19 mouse cellular contexts compared by ENCODE assay signal in the genomic region with DNA sequence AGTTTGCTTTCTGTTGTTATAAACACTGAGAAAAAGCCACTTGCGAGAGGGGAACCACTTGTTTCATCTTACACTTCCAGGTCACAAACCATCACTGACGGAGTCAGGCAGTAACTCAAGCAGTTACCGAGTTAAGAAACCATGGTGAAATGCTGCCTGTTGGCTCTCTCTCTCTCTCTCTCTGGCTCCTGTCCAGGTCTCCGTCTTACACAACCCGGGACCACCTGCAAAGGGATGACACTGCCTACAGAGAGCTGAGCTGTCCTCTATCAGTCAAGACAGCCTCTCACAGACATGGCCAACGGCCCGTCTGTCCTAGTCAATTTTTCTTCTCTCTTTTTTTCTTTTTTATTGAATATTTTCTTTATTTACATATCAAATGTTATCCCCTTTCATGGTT. TPM values are rescaled to one million over a fixed set of nuclear protein-coding genes. Genes with fewer than 3 reads are reported as not detected.
DNase-seq lines count a peak whose midpoint lies in the region; ATAC-seq lines count a peak whose summit lies in the region.
"Had no signal": no experiment of that assay in that cellular context is flagged by ENCODE, and none has a peak within 500 bp of the region (broad histone marks: within the 10 kb centered on the region; RNA-seq: fewer than 3 reads in every experiment).

No protein-coding gene starts in this region.

- DNase-seq in adrenal gland, adult 2 months = peak; percentile 46
- no peak for DNase-seq in adrenal gland, adult 18-20 months (ENCODE audit: low spot score in 2 of 2)
- DNase-seq in heart, embryonic 10.5 days (ENCODE audit: low spot score) = no peak
- no peak for DNase-seq in heart, postnatal 4 days
- DNase-seq in lung, postnatal 10 days = no peak
- DNase-seq: cerebellum, adult 11-12 months; heart, adult 11 months; lung, postnatal 14 days had no signal

- no peaks in the 10 kb centered on the region for H3K27me3 ChIP-seq in heart, embryonic 10.5 days (ENCODE audit: insufficient read depth, poor library complexity, severe bottlenecking)
- no peaks in the 10 kb centered on the region for H3K27me3 ChIP-seq in lung, embryonic 16.5 days (ENCODE audit: control insufficient read depth, insufficient read depth, low read depth, low read length)
- no peaks in the 10 kb centered on the region for H3K27me3 ChIP-seq in embryonic facial prominence, embryonic 13.5 days
- H3K27me3 ChIP-seq: CH12.LX; heart, embryonic 15.5 days; liver, embryonic 12.5 days had no signal

- H3K4me3 ChIP-seq in heart, embryonic 10.5 days = no peak overlapping the region
- H3K4me3 ChIP-seq in lung, embryonic 16.5 days (ENCODE audit: low read length) = no peak overlapping the region
- no peak overlapping the region for H3K4me3 ChIP-seq in embryonic facial prominence, embryonic 13.5 days
- H3K4me3 ChIP-seq: heart, embryonic 15.5 days; liver, embryonic 12.5 days had no signal

- 0 out of 2 replicates have a peak overlapping the region, but pooled peaks have one; percentile 22 for H3K27ac ChIP-seq in heart, embryonic 10.5 days
- no peak overlapping the region for H3K27ac ChIP-seq in lung, embryonic 16.5 days (ENCODE audit: low read length)
- no peak overlapping the region for H3K27ac ChIP-seq in embryonic facial prominence, embryonic 13.5 days
- H3K27ac ChIP-seq: kidney, postnatal 0 days; liver, embryonic 12.5 days had no signal

- no peak overlapping the region for H3K4me2 ChIP-seq in lung, embryonic 16.5 days (ENCODE audit: low read depth, low read length)
- no peak overlapping the region for H3K4me2 ChIP-seq in embryonic facial prominence, embryonic 13.5 days
- H3K4me2 ChIP-seq: heart, embryonic 15.5 days; liver, embryonic 12.5 days had no signal

- H3K9me3 ChIP-seq in heart, embryonic 10.5 days = no peaks in the 10 kb centered on the region
- H3K9me3 ChIP-seq in lung, embryonic 16.5 days (ENCODE audit: control insufficient read depth, low read length) = no peaks in the 10 kb centered on the region
- H3K9me3 ChIP-seq in embryonic facial prominence, embryonic 13.5 days = no peaks in the 10 kb centered on the region
- H3K9me3 ChIP-seq: heart, embryonic 15.5 days; liver, embryonic 12.5 days had no signal

- peak; percentile 56; the same call in 1 of the 2 replicates for ATAC-seq in lung, embryonic 16.5 days (ENCODE audit: low read depth)
- 0 out of 2 replicates have a peak, but pooled peaks have one; percentile 43 for ATAC-seq in embryonic facial prominence, embryonic 13.5 days (ENCODE audit: insufficient number of reproducible peaks, insufficient read depth, low FRiP score, low TSS enrichment, low read depth)
- ATAC-seq in erythroblast, adult 5-6 weeks (replicated peaks; ENCODE audit: low FRiP score, poor library complexity, severe bottlenecking) = no peak
- ATAC-seq: forebrain, embryonic 14.5 days; liver, embryonic 12.5 days had no signal

- H3K4me1 ChIP-seq in heart, embryonic 10.5 days = peaks cover 3% of the 10 kb centered on the region; the same call in 1 of the 2 replicates
- no peaks in the 10 kb centered on the region for H3K4me1 ChIP-seq in lung, embryonic 16.5 days (replicated peaks; ENCODE audit: control insufficient read depth, insufficient read depth, low read length)
- 0 out of 2 replicates have a peak, but pooled peaks cover 2% of the 10 kb centered on the region for H3K4me1 ChIP-seq in embryonic facial prominence, embryonic 13.5 days
- H3K4me1 ChIP-seq: liver, embryonic 12.5 days had no signal

- 81% methylated on average over 7 of the region's 7 CpGs for WGBS in heart, embryonic 10.5 days
- WGBS in lung, embryonic 16.5 days = 46% methylated on average over 7 of the region's 7 CpGs
- WGBS in embryonic facial prominence, embryonic 13.5 days = 70% methylated on average over 7 of the region's 7 CpGs

- H3K9ac ChIP-seq in lung, embryonic 16.5 days (ENCODE audit: low read length) = no peak overlapping the region
- no peak overlapping the region for H3K9ac ChIP-seq in embryonic facial prominence, embryonic 13.5 days
- H3K9ac ChIP-seq: heart, embryonic 15.5 days; liver, embryonic 12.5 days had no signal

- H3K36me3 ChIP-seq in heart, embryonic 10.5 days = no peaks in the 10 kb centered on the region
- H3K36me3 ChIP-seq in lung, embryonic 16.5 days (ENCODE audit: control insufficient read depth, insufficient read depth, low read length) = no peaks in the 10 kb centered on the region
- H3K36me3 ChIP-seq in embryonic facial prominence, embryonic 13.5 days = no peaks in the 10 kb centered on the region
- H3K36me3 ChIP-seq: heart, embryonic 15.5 days; liver, embryonic 12.5 days had no signal

RNA-seq across cellular contexts. Expression of gene 1110002E22Rik, which starts 21.5 kb away (rescaled TPM):
- total RNA-seq in adrenal gland, adult 2 months (2021) = under 1 TPM in 1 of 2 experiments, not detected in 1; 0.06 TPM
- 0.01 TPM in 1 of 2 replicates, not detected in the other for polyA plus RNA-seq in adrenal gland, adult 2 months (2012; rRNA removed)
- under 1 TPM; 0.07 to 0.10 TPM for total RNA-seq in adrenal gland, adult 18-20 months (2021)
- 3.2 and 6.8 TPM in 2 replicates for polyA plus RNA-seq in heart, embryonic 10.5 days (2016; fragmentation: Nextera tagmentation; extraction: Ambion mirVana)
- total RNA-seq in heart, postnatal 4 days (2021) = 10 to 100 TPM; 56.0 to 60.4 TPM
- 0.65 and 0.88 TPM in 2 replicates for polyA plus RNA-seq in lung, embryonic 16.5 days (2015; fragmentation: Nextera tagmentation; extraction: Ambion mirVana)
- polyA plus RNA-seq in embryonic facial prominence, embryonic 13.5 days (2015; fragmentation: Nextera tagmentation; extraction: Ambion mirVana) = 0.40 and 0.41 TPM in 2 replicates
- not detected in 2 replicates for total RNA-seq in erythroblast, adult 5-6 weeks (2015; ENCODE audit: low replicate concordance)
- not detected in 2 replicates for total RNA-seq in erythroblast, adult 5-6 weeks (2017; ENCODE audit: low replicate concordance)

RNA-seq across cellular contexts. Expression of gene Gm5105, which starts 23.9 kb away (rescaled TPM):
- not detected for total RNA-seq in adrenal gland, adult 2 months (2021)
- not detected in 2 replicates for polyA plus RNA-seq in adrenal gland, adult 2 months (2012; rRNA removed)
- total RNA-seq in adrenal gland, adult 18-20 months (2021) = not detected
- polyA plus RNA-seq in heart, embryonic 10.5 days (2016; fragmentation: Nextera tagmentation; extraction: Ambion mirVana) = 0.20 TPM in 1 of 2 replicates, not detected in the other
- 1 to 10 TPM in 1 of 2 experiments, under 1 TPM in 1; 0.48 to 1.0 TPM for total RNA-seq in heart, postnatal 4 days (2021)
- 0.11 TPM in 1 of 2 replicates, not detected in the other for polyA plus RNA-seq in lung, embryonic 16.5 days (2015; fragmentation: Nextera tagmentation; extraction: Ambion mirVana)
- polyA plus RNA-seq in embryonic facial prominence, embryonic 13.5 days (2015; fragmentation: Nextera tagmentation; extraction: Ambion mirVana) = 0.40 TPM in 1 of 2 replicates, not detected in the other
- not detected in 2 replicates for total RNA-seq in erythroblast, adult 5-6 weeks (2015; ENCODE audit: low replicate concordance)
- not detected in 2 replicates for total RNA-seq in erythroblast, adult 5-6 weeks (2017; ENCODE audit: low replicate concordance)
- total RNA-seq: neutrophil, adult 5-6 weeks had no signal
- polyA plus RNA-seq: forebrain, embryonic 14.5 days; hindbrain, embryonic 11.5 days; limb, embryonic 11.5 days; liver, embryonic 12.5 days had no signal

Comparison
In these comparisons a context has a peak if more than half of its experiments do, and no peak if none do; other contexts are left out.
1. RNA of gene 1110002E22Rik, which starts 21.5 kb away (total RNA-seq): 56.0 to 60.4 TPM in heart, postnatal 4 days; 0.07 to 0.10 TPM in adrenal gland, adult 18-20 months, 0.06 TPM in adrenal gland, adult 2 months and not detected in erythroblast, adult 5-6 weeks; every median in the first group is over 10 times any median in the second.